Mouse (Mus musculus): Measurements from ENCODE around the gene Vps26a.

- TF ChIP-seq CTCF (IDR thresholded peaks at IDR 0.05; ENCODE audit: low read depth, low read length), result no peak
- no peak for TF ChIP-seq POLR2A (IDR thresholded peaks at IDR 0.05; ENCODE audit: borderline replicate concordance, low read depth, low read length)
These were observed 61.3 kb downstream of the Vps26a start for GRCm38 (mm10) chr10:62425081-62425871.

Data from bone marrow macrophage, adult 2 months (primary cell).